Mouse (Mus musculus) embryo, embryonic 10 days (tissue): ENCODE results near the gene Hibadh.
"Not testable (repeated sequence)": the region's sequence is repeated elsewhere in the genome, so short reads cannot be mapped to it uniquely, and the experiment has no call there.

ENCODE experiments used
- DNase-seq: peaks from one replicate; pipeline ENCODE4 v3.0.0-alpha.2; 2015; ENCODE audit warnings: low spot score

The Hibadh gene

DNA sequence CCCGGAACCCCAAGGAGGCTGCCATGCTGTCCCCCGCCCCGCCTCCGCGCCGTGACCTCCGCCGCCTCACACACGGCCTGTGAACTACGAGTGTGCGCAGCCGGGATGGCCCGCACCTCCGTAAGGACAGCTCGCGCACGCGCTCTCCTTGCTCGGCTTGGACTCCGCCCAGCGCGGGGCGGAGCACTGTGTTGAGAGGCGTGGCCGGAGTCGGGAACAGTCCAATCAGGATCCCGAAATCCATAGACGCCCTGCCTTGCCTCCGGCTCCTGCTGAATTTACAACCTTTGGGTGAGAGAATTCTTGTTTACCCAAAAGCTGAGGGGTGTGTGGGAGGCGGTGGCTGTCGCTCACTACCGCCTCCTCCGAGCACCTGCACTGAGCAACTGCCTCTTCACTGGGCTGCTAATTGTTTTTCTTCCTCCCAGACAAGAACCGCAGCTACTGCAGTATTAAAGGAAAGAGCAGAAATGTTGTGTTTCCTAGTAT, at the start of gene Hibadh:
Hibadh (minus strand) TSS at position 166 of the 489 bp plus-strand sequence.
- DNase-seq: peak; percentile 98

DNA sequence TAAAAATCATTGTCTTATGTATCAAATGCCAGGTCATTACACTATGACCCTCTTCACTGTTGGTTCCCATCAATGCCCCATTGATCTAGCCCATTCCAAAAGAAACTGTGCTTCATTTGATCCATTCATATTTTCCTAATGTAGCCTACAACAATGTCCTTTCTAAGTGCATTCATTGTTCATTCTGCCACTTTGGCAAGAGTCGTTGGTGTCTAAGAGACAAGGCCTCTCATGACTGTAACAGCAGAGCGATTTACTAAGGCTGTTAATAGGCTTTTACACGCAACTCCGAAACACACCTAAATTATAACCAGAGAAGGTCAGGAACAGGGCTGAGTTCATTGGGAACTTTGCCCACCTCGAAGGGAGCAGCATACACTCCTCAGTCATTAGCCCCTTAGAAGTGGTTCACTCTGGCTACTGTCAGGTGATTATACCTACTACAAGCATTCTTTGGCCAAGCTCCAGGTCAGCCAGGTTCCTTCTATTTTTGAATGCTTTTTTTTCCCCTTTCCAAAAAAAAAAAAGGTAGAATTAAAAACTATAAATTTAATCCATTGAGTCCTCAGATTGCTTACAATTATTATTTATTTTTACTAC, 46.8 kb upstream of the Hibadh start:
- no peak for DNase-seq

DNA sequence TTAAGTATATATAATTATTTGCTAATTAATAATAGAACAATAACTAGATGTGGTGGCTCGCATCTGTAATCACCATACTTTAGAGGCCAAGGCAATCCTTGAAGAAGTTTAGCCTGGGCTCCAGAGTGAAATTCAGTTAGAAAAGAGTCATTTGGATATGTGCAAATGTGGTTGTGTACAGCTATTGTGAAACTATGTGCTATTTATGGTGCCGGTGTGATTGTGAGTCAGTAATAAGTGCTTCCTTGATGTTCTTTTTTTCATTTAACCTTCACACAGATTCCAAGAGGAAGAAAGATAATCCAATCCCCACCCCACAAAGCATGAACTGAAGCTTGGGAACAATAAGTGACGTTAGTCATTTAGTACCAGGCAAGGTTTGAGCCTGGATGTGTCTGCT, 42.4 kb upstream of the Hibadh start:
- DNase-seq: no peak

DNA sequence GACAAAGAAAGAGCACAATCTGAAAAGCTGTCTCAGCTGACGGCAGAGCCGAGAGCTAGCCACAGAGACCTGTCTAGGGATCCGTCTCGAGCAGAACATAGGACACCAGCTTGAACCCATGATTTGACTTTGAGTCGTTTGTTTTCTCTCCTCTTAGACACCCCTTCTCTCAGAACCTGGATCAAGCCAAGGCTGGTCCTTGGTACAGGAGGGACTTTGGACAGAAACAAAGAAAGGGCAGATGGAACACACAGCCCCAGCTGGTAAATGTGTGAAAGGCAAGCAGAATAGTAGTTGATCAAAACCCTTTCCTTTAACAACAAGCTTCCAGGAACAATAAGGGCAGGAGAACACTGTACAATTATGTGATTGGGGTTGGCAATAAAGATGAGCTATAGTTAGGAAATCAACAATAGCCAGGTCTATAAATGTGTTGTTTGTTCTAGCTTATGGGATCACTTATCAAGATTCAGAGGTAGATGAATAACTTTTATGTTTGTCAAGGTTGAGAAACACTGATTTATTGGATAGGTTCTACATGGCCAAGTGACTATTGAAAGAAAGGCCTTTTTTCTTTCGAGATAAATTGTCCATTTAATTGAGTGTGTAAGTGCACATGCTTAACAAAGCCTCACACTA, 41.8 kb upstream of the Hibadh start:
- DNase-seq: no peak

DNA sequence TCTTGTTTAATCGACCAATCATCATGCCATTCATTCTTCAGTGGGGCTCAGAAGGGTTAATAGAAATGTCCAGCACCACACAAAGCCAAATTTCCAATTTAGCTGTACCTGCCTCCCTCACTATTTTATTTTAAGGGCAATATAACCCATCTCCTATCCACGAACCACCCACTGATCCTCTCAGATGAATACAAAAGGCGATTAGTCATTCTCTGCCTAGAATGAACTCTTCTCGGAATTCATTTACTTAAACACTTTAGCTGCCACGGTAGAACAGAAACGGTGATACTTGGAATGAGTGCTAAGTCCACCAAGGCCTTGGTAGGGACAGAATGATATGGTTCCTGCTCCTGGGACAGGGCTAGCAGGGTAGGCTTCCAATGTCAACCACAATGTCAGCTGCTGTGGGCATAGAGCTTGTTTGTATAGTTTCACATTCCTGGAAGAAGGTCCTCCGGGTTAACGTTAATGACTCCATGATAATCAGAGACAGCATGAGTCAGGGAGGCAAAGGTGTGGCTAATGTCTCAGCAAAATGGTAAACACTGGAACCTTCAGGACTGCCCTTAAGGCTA, 40.4 kb upstream of the Hibadh start:
- no peak for DNase-seq

DNA sequence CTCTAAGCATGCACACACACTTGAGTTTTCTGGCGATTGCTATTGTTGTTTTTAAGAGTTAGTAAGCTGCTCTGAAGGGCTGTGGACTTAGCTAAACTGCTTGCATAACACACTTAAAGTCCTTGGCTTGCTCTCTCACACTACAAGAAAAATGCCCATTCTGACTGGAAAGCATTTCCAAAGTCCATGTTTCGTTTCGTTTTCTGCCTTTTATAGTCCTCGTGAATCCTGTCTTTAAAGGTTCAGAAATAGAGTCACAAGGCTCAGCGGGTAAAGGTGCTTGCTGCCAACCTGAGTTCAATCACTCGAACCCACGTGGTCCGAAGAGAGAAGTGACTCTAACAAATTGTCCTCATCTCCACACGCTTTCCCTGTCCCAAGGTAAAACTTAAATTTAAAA, 39.4 kb upstream of the Hibadh start:
- no peak for DNase-seq

DNA sequence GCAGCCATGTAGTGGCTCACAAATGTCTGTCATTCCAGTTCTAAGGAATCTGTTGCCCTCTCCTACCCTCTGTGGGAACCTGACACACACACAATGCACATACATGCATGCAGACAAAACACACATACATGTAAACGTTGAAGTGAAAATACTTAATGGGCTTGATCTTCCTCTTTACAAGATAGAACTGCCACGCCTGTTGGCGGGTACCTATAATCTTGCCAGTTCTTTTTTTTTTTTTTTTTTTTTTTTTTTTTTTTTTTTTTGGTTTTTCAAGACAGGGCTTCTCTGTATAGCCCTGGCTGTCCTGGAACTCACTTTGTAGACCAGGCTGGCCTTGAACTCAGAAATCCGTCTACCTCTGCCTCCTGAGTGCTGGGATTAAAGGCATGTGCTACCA, 37.3 kb upstream of the Hibadh start:
- not testable (repeated sequence) for DNase-seq

DNA sequence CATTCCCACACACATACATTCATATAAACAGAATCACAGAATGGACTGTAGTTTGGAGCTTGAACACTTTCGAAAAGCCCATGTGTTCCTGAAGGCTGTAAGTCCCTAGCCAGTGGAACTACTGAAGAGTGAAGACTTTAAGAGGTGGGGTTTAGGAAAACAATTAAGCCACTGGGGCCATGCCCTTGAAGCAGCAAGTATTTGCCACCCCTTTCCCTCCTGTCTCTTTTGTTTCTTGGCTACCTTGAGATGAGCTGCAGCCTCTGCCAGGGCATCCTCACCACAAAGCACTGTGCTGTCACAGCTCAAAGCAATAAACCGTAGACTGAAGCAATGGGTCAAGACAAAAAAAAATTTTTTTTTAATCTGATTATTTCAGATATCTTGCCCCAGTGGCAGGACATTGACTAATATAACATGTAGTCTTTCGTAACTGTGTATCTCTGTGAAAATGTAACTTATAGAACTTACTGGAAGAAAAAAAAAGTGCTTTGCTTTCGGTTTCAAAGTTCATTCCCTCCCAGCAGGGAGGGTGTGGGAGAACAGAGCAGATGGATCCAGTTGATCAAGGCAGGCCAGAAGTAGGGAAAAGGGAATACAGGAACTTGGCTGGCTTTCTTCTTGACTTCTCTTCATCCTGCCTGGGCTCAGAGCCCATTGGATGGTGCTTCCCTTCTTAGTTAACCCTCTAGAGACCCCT, 35.2 kb upstream of the Hibadh start:
- DNase-seq: no peak

DNA sequence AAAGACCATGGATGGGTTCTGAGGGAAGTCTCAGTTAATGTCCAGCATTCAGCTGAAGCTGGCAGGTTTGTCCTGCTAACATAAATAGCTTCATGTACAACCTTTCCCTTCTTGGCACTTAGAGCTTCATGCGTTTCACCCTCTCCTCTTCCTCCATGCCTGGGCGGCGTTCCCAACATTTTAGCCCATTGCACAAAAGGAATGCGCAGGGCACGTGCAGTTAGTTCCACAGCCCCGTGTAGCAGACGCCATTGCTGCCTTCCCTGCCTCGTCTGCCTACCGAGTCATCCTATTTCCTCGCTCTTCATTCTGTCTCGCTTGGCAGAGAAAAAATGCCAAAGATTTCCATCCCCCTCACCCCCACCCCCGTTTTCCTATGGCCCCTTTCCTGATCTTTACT, 34.4 kb upstream of the Hibadh start:
- no peak for DNase-seq

DNA sequence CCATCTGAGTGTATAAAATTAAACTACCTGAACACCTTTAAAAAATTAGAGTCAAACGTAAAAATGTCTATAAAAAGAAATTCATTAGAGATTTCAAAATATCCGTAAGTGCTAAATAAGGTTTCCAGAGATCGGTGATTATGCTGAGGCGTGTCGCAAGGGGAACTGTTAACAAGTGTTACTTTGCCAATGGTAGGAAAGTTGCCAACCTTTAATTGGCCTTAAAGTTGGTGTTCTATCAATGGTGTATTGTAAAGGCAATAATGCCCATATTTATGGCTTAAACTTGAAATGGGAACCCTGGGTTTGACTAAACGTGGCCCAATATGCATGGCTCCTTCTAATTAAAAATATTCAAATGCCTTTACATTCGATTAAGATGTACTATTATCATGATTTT, 33.5 kb upstream of the Hibadh start:
- no peak for DNase-seq

DNA sequence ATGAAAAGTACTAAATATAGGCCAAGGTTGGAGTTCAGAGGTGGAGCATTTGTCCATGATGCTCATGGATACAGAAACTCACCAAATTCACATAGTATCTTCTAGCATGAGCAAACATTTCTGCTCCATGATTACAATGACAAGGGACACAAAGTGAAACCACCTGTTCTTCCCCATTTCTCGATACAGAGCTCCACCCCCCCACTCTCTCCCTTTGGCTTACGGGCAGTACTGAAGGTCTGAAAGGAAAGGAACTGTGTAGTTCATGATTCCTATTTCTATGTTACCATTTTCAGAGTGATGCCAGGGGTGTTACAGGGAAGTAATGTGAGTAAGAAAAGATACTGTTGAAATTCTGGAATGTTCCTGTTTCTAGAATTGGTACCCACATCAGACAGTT, 32.4 kb upstream of the Hibadh start:
- DNase-seq: no peak

DNA sequence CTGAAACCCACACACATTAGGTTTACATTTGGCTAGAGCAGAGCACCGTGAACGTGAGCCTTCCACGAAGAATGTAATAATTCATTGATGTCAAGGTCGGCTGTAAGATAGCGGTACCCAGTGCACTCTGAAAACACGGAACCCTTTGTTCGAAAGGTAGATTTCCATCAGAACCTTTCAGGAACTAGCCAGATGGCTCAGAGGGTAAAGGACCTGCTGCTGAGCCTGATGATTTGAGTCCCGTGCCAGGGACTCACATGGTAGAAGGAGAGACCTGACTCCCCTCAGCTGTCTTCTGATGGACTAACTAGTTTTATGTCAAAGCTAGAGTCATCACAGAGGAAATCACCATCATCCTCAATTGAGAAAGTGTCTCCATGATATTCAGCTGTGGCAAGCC, 31.6 kb upstream of the Hibadh start:
- no peak for DNase-seq

DNA sequence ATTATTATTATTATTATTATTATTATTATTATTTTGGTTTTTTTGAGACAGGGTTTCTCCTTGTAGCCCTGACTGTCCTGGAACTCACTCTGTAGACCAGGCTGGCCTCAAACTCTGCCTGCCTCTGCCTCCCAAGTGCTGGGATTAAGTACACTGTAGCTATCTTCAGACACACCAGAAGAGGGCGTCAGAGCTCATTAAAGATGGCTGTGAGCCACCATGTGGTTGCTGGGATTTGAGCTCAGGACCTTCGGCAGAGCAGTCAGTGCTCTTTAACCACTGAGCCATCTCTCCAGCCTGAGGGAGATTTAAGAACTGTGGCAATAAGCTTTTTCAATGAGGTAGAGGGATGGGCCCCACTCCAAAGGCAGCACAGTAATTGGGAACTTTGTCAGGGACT, 29.7 kb upstream of the Hibadh start:
- not testable (repeated sequence) for DNase-seq

DNA sequence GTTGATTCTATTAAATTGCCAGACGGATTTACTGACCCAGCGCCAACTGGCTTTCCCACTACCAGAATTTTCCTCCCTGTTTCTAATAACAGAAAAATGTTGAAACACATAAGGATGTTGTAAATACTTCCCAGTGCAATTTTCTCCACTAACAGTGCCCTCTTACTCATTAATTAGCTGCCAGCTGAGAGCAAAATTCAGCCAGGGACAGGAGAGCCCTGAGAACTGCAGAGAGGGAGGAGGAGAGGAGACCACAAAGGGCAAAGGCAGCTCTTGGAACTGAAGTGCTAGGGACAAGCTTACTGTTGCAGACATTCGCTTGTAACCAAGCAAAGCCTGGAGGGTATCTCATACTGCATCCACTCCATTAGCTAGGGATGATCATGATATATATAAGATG, 27.5 kb upstream of the Hibadh start:
- no peak for DNase-seq

DNA sequence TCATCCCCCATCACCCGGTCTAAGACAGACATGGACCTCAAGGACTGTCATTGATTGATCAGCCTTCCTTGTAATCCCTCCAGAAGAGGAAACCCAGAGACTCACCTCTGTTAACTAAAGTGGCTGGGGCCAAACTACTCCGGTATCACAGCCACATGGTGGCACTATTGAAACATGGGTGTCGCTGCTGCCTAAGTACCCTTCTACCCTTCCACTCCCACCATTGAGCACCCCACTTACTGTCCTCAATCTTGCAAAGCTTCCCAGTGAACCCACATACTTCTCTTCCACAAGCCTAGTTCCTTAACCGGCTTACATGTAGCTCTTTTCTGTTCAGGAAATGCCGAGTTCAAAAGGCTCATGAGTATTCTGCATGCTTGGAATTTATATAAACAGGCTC, 22.8 kb upstream of the Hibadh start:
- peak; percentile 21 for DNase-seq

DNA sequence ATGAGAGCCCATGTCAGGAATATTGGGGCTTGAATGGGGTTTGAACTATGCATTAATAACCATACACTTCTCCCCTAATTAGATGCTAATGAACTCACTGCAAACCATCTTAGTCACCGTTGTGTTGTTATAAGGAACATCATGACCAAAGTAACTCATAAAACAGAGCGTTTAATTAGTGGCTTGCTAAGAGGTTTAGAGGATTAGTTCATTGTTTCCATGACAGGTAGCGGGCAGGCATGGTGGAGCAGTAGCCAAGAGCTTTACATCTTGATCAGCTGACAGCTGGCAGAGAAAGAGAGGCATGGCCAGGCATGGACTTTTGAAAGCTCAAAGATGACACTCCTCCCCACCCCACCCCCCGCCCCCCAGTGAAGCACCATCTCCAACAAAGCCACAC, 15.1 kb upstream of the Hibadh start:
- DNase-seq: no peak

DNA sequence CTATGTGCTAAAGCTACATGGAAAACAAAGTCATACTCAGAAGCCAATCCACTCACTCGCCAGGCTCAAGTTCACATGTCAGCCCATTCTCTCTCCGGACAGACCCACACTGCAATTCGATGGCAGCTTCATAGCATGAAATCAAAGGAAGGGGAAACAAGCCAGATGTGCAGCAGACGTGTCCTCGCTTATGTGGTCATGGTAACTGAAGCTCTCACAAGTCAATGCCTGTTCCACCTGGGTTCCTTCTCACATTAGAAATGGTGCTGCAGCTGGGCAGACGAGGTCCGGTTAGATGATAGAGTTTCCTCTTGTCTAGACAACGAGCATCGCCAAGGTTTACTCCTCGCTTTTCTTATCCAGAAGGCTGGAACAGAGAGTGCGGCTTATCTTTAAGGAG, 8.6 kb upstream of the Hibadh start:
- DNase-seq: no peak

DNA sequence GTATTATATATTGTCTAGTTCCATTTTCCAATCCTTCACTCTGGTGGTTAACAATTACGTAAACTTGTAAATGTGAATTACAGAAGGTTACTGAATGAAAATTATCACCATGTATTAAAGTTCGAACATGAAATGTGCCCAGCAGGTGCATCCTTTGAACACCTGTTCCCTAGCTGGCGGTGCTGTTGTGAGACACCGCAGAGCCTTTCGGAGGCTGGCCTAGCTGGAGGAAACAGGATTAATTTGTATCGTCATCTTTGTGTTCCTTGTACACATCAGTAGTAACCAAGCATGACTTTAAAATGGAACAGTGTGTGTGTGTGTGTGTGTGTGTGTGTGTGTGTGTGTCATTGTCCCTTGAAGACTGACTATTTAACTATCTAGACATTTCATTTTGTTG, 7.8 kb upstream of the Hibadh start:
- DNase-seq: no peak

DNA sequence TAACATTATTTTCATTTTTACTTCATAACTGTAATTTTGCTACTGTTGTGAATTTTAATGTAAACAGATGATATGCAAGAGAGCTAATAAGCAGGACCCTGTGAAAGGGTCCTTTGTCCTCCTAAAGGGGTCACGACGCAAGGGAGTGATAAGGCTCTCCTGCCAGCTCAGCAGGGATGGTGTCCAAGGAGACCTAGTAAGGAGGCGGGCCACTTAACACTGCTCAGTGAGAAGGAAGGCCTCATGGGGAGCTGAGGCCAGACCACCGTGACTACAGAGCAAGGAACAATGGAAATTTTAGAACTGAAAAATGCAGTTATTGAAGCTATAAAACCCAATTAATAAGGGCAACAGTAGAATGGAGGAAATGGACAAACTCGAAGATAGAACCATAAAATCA, 5.7 kb upstream of the Hibadh start:
- DNase-seq: no peak

DNA sequence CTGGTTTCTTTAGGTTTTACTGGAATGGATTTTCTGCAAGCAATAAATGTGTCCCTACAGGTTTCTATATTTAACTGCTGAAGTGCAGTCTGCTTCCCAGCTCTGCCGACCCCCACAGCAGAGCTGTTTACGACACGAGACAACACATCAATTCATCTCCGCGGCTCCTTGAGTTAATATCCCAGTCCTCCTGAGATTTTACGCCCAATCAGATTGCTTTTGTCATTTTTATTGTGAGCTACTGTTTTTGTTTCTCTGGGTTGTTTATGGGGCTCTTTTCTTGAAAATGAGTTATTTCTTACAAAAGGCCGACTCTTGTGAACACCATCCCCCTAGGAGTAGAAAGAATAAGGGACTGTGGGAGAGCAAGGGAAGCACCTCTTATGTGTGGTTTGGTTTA, 2.0 kb upstream of the Hibadh start:
- DNase-seq: no peak

DNA sequence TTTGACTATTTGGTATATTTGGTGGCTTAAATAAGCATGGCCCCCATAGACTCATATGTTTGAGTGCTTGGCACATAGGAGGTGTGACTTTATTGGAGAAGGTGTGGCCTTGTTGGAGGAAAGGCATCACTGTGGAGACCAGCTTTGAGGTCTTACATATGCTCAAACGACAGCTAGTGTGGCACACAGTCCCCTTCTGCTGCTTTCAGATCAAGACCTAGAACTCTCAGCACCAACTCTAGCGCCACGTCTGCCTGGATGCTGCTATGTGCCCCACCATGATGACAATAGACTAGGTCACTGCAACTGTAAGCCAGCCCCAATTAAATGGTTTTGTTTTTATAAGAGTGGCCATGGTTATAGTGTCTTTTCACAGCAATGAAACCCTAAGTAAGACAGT, 887 bp upstream of the Hibadh start:
- DNase-seq: no peak

DNA sequence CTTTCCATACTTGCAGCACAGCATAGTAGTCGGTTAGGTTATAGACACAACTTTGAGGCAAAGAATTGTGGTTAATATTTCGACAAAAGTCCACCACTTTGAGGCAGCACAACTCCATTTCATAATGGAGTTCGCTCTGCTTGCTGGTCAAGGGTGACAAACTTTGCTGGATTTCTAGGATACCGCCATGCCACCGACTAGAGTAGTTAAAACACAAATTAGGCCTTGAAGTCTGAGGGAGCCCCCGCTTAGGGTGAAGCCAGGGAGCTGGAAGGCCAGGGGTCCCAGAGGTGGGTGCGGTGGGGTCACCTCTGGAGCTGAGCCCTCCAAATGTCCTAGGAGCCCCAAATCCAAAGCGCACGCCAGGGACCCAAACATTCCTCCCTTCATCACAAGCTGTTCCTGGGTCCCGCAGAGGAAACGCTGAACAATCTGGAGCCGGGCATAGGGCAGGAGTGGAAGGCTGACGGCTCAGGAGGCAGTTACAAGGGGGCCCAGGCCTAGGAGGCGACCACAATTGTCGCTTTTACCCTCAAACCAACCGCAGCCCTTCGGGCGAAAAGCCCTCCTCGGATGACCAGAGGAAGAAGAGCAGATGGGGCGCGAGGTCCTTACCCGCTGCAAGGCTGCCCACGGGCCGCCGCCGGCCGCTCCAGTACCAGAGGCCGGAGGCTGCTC, 504 bp downstream of the Hibadh start:
- peak; percentile 40 for DNase-seq
